Mouse (Mus musculus) embryonic facial prominence, embryonic 11.5 days (tissue): ENCODE data around the gene Hnf1a. TPM values are rescaled to one million over a fixed set of nuclear protein-coding genes. Genes with fewer than 3 reads are reported as not detected.
"Not testable (repeated sequence)": the region's sequence is repeated elsewhere in the genome, so short reads cannot be mapped to it uniquely, and the experiment has no call there.

Experiments
- ATAC-seq: fragments of 200-750 bp; cut with Nextera tagmentation; replicated peaks from 2 replicates; pipeline ENCODE4 v1.8.0; 2017; ENCODE audit warnings: low read depth; ENCODE audit not compliant: insufficient number of reproducible peaks, low FRiP score, low TSS enrichment
- DNase-seq: peaks from one replicate; pipeline ENCODE4 v3.0.0-alpha.2; 2015; ENCODE audit warnings: low spot score
- H3K27ac ChIP-seq: fragments of 300-500 bp; sonication (generic); replicated peaks from 2 replicates; pipeline ENCODE4 v1.5.1; 2014; ENCODE audit warnings: mild to moderate bottlenecking, low read depth, low read length, control low read depth
- H3K27me3 ChIP-seq: fragments of 300-500 bp; sonication (generic); 2 replicates; pipeline ENCODE4 v1.6.1; 2014; ENCODE audit warnings: mild to moderate bottlenecking, low read length, moderate library complexity, mixed read lengths; ENCODE audit not compliant: control insufficient read depth, insufficient read depth
- H3K36me3 ChIP-seq: fragments of 300-500 bp; sonication (generic); replicated peaks from 2 replicates; pipeline ENCODE4 v1.6.1; 2014; ENCODE audit warnings: low read depth, mild to moderate bottlenecking, low read length, moderate library complexity, mixed read lengths; ENCODE audit not compliant: control insufficient read depth, insufficient read depth
- H3K4me1 ChIP-seq: fragments of 300-500 bp; sonication (generic); 2 replicates; pipeline ENCODE4 v1.6.1; 2014; ENCODE audit warnings: low read length, mixed read lengths; ENCODE audit not compliant: control insufficient read depth, insufficient read depth
- H3K4me2 ChIP-seq: fragments of 300-500 bp; sonication (generic); 2 replicates; pipeline ENCODE4 v1.6.1; 2014; ENCODE audit warnings: low read depth, mild to moderate bottlenecking, control low read depth, low read length, moderate library complexity
- H3K4me3 ChIP-seq: fragments of 300-500 bp; sonication (generic); 2 replicates; pipeline ENCODE4 v1.5.1; 2014; ENCODE audit warnings: low read depth, low read length, control low read depth
- H3K9ac ChIP-seq: fragments of 300-500 bp; sonication (generic); replicated peaks from 2 replicates; pipeline ENCODE4 v1.6.1; 2014; ENCODE audit warnings: mild to moderate bottlenecking, control low read depth, low read length
- H3K9me3 ChIP-seq: fragments of 300-500 bp; sonication (generic); replicated peaks from 2 replicates; pipeline ENCODE4 v1.6.1; 2016; ENCODE audit warnings: mild to moderate bottlenecking, low read length, inconsistent platforms, mixed read lengths; ENCODE audit not compliant: control insufficient read depth
- WGBS: fragments of 180-500 bp; shearing (Covaris S2); extraction: QIAGEN DNeasy Blood & Tissue Kit; methylation state at CpG from one replicate; pipeline ENCODE4 v1.1.7; 2014; 5-methylcytosine and 5-hydroxymethylcytosine counted together
- polyA plus RNA-seq: library from polyadenylated mRNA; unstranded; fragments of >200 nt; fragmentation: Nextera tagmentation; extraction: Ambion mirVana; gene quantifications from 2 replicates; pipeline ENCODE4 v1.2.1, GENCODE M21; 2014

Gene Hnf1a
- polyA plus RNA-seq, 1 experiment from 2014 or later, result not detected

DNA sequence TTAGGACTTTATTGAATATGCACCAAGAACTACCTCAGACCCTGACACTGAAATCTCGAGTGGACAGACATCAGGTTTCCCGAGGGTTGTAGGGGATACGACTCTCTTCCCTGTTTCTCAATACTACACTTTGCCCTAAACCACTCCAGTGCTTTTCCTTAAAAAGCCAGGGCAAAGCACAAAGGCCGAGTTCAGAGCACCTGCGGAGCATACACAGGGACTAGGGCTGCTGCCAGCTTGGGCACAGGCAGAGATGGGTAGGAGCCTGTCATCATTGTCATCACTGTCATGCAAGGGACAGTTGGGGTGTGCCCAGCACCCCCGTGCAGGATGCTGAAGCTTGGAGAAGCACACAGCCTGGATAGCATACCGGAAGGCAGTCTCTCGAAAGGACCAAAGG lies 37.7 kb downstream of the Hnf1a start:
- Histone ChIP-seq H3K4me2 (no peak overlapping the region), H3K27ac (no peak overlapping the region), H3K9me3 (no peaks in the 10 kb centered on the region), H3K36me3 (no peaks in the 10 kb centered on the region), H3K27me3 (no peaks in the 10 kb centered on the region), H3K4me1 (no peaks in the 10 kb centered on the region), H3K4me3 (no peak overlapping the region), H3K9ac (no peak overlapping the region)
- ATAC-seq, result no peak
- DNase-seq, result no peak
- 85% methylated on average over 8 of the region's 8 CpGs for WGBS

DNA sequence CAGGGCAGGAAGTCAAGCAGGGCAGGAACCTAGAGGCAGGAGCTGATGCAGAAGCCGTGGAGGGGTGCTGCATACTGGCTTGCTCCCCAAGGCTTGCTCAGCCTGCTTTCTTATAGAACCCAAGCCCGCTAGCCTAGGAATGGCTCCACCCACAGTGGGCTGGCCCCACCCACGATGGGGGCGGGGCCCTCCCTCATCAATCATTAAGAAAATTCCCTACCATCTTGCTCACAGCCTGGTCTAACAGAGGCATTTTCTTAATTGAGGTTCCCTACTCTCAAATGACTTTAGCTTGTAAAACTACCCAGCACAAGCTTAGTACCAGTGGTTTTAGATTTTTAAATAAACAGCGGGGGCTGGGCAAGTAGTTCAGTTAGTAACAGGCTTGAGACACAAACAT lies 39.3 kb downstream of the Hnf1a start:
- Histone ChIP-seq H3K4me3 (no peak overlapping the region), H3K27me3 (no peaks in the 10 kb centered on the region), H3K27ac (no peak overlapping the region), H3K36me3 (no peaks in the 10 kb centered on the region), H3K4me1 (no peaks in the 10 kb centered on the region), H3K4me2 (no peak overlapping the region), H3K9ac (no peak overlapping the region), H3K9me3 (no peaks in the 10 kb centered on the region)
- ATAC-seq (no peak), DNase-seq (no peak)
- WGBS, result 57% methylated on average over 5 of the region's 5 CpGs

DNA sequence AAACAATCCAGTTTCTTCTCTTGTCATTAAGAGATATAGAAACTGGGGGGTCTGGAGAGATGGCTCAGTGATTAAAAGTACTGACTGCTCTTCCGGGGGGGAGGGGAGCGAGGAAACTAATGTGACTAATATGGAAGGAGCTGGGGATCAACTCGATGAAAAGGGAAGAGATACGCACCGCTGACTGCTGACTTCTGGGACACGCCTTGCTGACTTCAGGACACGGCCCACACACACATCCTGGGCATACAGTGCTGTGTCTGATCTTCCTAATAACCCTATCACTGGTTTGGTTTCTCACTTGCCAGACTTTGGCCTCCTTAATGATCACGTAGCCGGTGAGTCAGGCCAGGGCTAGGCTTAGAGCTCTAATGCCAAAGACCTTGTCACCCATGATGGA lies 44.1 kb downstream of the Hnf1a start:
- no peak overlapping the region for H3K4me3 ChIP-seq
- no peaks in the 10 kb centered on the region for H3K4me1 ChIP-seq
- no peak overlapping the region for H3K9ac ChIP-seq
- H3K36me3 ChIP-seq, result no peaks in the 10 kb centered on the region
- H3K4me2 ChIP-seq, result no peak overlapping the region
- H3K27me3 ChIP-seq, result no peaks in the 10 kb centered on the region
- H3K27ac ChIP-seq, result no peak overlapping the region
- no peak for DNase-seq
- no peak for ATAC-seq
- 82% methylated on average over 9 of the region's 9 CpGs for WGBS
- H3K9me3 ChIP-seq, result no peaks in the 10 kb centered on the region

DNA sequence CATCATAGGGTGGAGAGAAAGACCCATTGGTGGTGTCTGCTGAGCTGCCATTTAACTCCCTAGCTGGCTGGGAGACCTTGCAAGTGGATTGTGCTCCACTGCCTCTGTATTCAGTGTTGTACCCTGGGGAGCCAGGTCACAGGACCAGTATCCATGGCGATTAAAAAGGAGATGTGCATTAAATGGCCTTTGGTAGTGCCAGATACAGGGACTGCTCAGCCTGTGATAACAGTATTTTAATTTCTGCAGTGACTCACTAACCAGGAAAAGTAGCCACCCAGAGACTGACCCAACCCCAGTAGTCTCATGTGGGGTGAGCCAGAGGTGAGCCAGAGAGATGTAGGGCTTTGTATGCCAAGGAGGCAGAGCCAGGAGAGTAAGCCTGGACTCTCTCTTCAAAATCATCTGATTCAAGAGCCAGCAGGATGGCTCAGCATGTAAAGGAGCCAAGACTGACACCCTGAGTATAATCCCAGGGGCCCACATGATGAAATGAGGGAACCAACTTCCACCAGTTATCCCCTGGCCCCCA lies 44.7 kb downstream of the Hnf1a start:
- H3K27me3 ChIP-seq, result no peaks in the 10 kb centered on the region
- H3K36me3 ChIP-seq, result no peaks in the 10 kb centered on the region
- H3K4me3 ChIP-seq, result no peak overlapping the region
- DNase-seq (no peak), ATAC-seq (no peak)
- no peak overlapping the region for H3K9ac ChIP-seq
- no peaks in the 10 kb centered on the region for H3K4me1 ChIP-seq
- WGBS, result 78% methylated on average over 1 of the region's 1 CpGs
- H3K9me3 ChIP-seq, result no peaks in the 10 kb centered on the region
- no peak overlapping the region for H3K27ac ChIP-seq
- no peak overlapping the region for H3K4me2 ChIP-seq

DNA sequence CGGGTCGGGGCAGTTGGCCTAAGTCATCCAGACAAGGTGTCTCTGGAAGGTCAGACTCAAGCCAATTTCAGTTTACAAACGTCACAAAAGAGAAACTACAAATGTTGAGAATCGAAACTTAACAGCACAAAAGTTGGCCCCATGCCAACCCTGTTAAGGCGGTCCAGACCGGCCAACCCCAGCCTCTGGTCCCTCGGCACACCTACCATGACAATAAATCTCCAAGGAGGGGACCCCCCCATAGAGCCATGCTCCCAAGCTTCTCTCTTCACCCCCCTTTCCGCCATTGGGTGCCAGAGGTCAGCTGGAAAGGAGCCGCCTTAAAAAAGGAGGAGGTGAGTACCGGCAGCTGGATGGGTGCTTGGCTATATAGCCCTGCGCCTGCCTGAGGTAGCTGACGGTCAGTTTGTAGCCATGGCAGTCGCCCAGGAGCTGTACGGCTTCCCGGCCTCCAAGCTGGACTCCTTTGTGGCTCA lies 47.9 kb downstream of the Hnf1a start, which contains the start of gene Oasl1:
TSS of gene Oasl1 (plus strand) at position 243 of the 476 bp plus-strand sequence.
- no peak for DNase-seq
- H3K4me1 ChIP-seq, result no peaks in the 10 kb centered on the region
- H3K9ac ChIP-seq, result no peak within 1 kb of the TSS
- no peaks in the 10 kb centered on the region for H3K9me3 ChIP-seq
- no peaks in the 10 kb centered on the region for H3K36me3 ChIP-seq
- no peak for ATAC-seq
- no peak within 1 kb of the TSS for H3K4me2 ChIP-seq
- H3K27ac ChIP-seq, result no peak within 1 kb of the TSS
- H3K4me3 ChIP-seq, result no peak within 1 kb of the TSS
- H3K27me3 ChIP-seq, result no peaks in the 10 kb centered on the region
- 58% methylated on average over 15 of the region's 15 CpGs for WGBS

DNA sequence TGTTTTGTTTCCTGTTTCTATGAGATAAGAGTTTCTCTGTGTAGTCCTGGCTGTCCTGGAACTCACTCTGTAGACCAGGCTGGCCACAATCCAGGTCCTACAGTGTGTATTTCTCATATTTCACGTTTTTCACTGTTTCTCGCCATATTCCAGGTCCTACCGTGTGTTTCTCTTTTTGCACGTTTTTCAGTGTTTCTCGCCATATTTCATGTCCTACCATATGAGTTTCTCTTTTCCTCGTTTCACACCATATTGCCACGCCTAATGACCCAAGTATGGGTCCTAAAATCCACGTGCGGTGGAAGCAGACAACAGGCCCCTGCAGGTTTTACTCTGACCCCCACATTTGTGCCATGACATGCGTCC lies 48.5 kb downstream of the Hnf1a start:
- H3K9ac ChIP-seq, result no peak overlapping the region
- H3K27ac ChIP-seq, result no peak overlapping the region
- no peak for ATAC-seq
- no peaks in the 10 kb centered on the region for H3K27me3 ChIP-seq
- no peak for DNase-seq
- no peak overlapping the region for H3K4me2 ChIP-seq
- no peaks in the 10 kb centered on the region for H3K36me3 ChIP-seq
- H3K9me3 ChIP-seq, result no peaks in the 10 kb centered on the region
- H3K4me1 ChIP-seq, result no peaks in the 10 kb centered on the region
- no peak overlapping the region for H3K4me3 ChIP-seq
- WGBS, result 70% methylated on average over 10 of the region's 10 CpGs

DNA sequence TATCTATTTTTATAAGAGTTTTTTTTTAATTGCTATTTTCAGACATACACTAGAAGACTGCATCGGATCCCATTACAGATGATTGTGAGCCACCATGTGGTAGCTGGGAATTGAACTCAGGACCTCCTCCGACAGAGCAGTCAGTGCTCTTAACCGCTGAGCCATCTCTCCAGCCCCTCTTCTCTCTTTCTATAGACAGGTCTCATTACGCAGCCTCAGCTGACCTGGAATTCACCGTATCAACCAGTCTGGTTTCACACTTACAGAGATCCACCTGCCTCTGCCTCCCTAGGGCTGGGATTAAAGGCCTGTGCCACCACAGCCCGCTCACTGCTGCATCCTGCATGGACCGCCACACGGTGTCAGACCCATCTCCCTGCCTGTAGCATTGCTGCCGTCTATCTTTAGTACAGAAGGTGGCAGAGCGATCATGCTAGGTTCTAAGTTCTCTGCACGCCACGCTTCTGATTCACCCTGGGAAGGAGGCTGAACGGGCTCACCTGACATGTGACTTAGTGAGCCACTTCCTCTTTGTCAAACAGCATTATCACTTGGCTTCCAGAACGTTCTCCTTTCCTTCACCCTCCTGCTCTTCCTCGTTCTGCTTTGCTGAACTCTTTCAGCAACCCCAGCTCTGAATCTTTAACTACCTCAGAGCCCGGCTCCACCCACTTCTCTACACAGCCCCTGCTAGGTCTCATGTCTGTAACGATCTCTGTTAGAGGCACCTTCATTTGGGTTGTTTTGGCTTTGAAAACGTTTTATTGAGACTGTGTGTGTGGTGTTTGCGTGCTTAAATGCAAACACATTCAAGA lies 49.1 kb downstream of the Hnf1a start:
- WGBS, result 79% methylated on average over 19 of the region's 19 CpGs
- no peaks in the 10 kb centered on the region for H3K4me1 ChIP-seq
- H3K4me2 ChIP-seq, result no peak overlapping the region
- no peaks in the 10 kb centered on the region for H3K9me3 ChIP-seq
- no peak overlapping the region for H3K27ac ChIP-seq
- H3K9ac ChIP-seq, result no peak overlapping the region
- DNase-seq (no peak), ATAC-seq (no peak)
- no peaks in the 10 kb centered on the region for H3K36me3 ChIP-seq
- H3K27me3 ChIP-seq, result no peaks in the 10 kb centered on the region
- no peak overlapping the region for H3K4me3 ChIP-seq

DNA sequence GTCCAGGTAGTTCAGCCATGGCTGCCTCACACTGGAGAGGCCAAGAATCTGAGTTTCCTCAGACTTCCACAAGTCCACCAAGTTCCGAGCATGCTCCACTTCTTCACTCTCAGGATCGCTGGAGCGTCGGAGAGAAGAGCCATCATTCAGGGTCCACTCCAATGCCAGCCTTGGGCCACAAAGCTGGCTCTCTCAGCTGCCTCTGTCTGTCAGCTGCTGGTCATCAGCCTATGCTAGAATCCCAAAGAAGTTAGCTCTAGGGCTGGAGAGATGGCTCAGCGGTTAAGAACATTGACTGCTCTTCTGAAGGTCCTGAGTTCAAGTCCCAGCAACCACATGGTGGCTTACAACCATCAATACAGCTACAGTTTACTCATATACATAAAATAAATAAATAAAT lies 53.5 kb downstream of the Hnf1a start:
- not testable (repeated sequence) for H3K4me2 ChIP-seq, H3K9me3 ChIP-seq, DNase-seq, H3K9ac ChIP-seq, H3K27ac ChIP-seq, ATAC-seq, H3K27me3 ChIP-seq, H3K36me3 ChIP-seq, H3K4me1 ChIP-seq, H3K4me3 ChIP-seq
- 90% methylated on average over 5 of the region's 5 CpGs for WGBS
